Mouse (Mus musculus): ENCODE results near the gene Eno3. TPM values are rescaled to one million over a fixed set of nuclear protein-coding genes. Genes with fewer than 3 reads are reported as not detected.

The Eno3 gene
- total RNA-seq, 2 experiments from 2014 or later, result 5,193 to 5,983 TPM

DNA sequence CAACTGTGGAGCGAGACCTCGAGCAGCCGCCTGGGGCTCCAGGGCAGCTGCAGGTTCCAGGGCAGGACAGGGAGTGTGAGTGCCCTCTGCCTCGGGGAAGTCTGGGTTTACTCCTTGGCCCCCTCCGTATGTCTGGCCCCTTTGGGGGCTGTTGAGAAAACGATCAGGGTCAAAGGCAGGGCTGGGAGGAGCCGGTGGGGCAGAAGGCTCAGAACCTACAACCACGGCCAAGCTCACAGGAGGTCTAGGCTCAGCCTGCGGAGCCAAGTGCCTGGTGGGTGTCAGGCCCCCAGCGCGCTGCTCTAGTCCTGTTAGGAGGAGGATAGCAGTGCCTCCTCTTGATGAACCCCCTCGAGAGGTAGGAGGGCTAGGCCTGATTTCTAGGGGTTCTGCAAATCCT is 24.2 kb downstream of the Eno3 start:
- DNase-seq, result no peak

DNA sequence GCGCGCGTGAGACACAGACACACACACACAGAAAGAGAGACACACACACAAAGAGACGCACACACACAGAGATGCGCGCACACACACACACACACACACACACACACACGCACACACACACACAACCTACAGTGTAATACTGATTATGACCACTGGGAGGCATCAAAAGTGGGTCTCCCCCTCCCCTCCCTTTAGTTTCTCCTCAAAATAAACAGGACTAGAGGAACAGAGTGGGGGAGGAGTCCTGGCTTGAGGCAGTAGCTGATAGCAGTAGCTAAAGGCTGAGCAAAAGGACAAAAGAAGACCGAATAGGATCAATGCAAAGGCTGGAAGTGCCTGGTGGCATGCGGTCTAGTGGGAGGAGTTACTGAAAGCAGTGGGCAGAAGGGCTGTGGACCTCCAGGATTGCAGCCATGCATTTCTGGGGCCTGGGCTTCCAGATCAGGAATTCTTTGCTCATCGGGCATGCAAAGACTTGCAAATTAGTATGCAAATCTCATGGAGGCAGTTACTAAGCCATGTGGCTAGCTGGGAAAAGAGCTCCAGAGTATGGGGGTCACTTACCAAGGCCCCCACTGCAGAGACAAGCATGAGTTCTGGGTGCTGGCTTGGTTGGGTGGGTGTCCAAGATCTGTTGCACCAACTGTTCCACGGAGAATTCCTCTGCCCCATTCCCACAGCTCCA is 25.0 kb downstream of the Eno3 start:
- no peak for DNase-seq

DNA sequence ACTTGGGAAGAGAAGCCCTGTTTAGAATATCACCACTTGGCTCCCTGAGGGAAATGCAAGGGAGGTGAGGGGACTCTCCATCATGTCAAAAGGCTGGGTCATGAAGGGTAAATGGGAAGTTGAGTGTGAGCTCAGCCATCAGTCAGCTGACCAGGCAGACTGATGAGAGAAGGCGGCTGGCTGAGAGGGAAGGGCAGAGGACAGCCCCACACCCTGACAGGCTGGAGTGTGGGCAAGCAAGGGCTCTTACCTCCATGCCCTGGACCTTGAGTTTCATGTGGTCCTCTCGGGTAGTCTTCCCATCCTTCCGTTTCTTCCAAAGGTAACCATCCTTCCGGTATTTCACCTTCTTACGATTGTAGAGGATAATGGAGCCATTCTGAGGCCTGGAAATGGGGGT is 26.6 kb downstream of the Eno3 start:
- no peak for DNase-seq

DNA sequence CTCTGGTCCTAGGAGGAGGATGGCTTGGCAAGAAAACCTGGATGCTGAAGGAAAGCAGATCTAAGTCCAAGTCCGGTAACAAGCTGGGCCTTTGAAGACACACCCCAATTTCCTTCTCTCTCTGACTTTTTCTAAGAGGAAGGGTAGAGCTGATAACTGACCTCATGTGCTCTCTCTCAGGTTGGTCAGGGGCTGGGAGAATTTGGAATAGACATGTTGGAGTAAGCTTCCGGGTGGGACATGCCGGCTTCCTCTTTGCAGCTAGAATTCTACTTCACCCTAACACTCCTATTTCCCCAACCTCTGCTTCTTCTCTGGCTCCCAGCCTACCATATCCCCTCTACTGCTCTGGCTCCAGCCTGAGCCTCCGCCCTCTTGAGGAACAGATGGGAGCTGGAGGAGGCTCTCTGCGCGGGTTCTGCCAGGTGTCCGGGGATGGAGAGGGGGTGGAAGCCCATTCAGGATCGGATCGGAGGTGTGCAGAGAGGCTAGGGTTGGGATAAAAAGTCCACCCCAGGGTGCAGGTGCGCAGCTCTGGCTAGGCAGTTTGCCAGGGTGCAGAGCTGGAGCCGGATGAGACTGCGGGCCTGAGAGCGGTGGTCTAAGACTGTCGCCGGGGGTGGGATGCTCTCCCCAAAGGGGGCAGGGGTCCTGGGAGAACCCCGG is 30.0 kb downstream of the Eno3 start:
- DNase-seq, result peak; percentile 47

DNA sequence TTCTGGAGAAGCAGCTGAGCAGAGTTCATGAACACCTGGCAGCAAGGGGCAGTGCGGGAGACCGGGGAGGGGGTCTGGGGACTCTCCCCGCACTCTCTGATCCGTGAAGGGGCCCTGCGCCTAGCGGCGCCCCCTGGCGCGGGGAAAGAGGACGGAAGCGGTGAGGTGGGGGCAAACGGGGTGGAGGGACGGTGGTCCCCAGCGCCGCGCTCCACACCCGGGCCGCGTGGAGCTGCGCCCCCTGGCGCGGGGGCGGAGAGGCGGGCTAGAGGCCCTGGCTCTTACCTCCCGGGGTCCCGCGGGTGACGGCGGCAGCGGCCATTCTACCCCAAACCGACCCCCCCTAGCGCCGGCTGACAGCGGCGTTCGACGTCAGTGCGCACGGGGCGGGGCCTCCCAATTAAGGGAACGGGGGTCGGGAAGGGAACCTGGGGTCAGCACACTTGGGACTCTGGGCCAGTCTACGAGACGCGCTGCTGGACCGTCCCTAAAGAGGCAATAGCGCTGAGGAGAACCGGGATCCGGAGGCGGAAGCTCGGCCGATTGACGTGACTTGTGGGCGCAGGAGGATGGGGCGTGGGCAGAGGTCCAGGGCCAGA is 30.7 kb downstream of the Eno3 start, which contains the start of gene Camta2:
Gene Camta2 (minus strand): TSS at position 505 of the 599 bp plus-strand sequence.
- peak; percentile 90 for DNase-seq

DNA sequence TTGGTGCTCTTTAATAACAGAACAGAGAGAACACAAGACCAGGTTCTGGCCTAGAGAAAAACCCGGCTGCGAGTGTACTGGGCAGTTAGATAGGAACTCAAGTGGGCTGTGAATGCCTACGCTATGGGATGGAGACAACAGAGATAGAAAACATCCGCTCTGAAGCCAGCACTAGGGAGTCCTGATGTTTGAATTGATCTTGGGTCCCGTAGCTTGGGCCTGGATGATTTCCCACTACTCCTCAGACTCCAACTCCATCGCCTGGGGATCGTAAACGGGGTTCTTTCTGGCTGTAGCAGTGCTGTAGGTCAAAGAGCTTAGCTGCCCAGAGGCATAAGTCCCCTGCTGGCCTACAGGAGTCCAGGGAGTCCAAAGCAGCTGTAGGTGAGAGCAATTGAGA is 31.4 kb downstream of the Eno3 start:
- no peak for DNase-seq

DNA sequence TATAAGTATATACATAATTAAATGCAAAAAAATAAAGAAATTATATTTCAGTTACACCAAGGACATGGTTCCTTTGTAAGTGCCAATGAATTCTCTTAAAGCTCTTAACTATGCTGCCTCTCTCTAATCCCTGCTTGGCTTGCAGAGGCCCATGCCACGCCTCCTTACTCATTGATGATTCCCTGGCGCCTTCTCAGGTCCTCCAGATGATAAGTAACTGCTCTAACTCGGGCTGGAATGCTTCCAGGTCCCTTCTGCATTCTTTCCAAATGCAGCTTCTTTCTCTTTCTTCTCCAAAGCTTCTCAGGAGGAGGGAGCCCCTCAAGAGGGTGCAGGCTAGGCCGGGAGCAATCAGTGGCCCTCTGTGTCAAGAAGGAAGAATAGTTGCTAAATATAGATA is 32.6 kb downstream of the Eno3 start:
- DNase-seq, result no peak

DNA sequence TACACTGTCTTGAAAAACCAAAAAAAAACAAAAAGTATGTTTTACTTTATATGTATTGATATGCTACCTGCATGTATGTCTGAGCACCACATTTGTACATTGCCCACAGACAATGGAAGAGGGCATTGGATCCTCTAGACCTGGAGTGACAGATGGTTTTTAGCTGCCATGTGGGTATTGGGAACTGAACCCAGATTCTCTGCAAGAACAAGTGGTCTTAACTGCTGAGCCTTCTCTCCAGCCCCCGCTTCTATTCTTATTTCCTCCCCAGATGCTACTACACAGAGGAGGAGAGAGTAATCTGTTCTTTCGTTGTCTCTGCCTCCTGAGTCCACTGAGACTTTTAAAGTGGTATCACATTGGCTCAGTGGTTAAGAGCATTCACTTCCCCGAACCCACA is 36.5 kb downstream of the Eno3 start:
- no peak for DNase-seq

DNA sequence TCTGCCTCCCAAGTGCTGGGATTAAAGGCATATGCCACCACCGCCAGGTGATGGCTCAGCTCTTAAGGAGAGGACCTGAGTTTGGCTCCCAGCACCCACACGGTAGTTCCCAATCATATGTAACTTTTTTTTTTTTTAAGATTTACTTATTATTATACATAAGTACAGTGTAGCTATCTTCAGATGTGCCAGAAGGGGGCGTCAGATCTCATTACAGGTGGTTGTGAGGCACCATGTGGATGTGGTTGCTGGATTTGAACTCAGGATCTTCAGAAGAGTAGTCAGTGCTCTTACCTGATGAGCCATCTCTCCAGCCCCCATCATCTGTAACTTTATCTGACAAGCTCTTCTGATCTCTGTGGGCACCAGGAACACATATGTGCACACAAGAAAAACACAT is 40.4 kb downstream of the Eno3 start:
- DNase-seq, result no peak

DNA sequence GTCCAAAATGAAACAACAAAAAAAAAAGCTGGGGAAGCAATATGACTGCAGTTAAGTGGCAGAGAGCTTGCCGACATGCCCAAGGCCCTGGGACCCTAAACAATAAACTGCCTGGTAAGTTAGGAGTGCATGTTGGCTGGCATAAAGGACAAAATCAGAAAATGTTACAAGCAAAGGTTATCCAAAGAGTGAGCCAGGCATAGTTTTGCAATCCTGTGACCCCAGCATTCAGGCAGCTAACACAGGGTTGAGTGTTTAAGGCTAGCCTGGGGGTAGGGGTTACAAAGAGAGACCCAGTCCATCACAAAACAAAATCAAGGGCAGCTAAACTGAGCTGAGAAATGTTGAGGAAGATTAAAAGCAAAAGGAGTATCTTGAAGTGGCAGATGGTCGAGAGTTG is 42.0 kb downstream of the Eno3 start:
- no peak for DNase-seq

DNA sequence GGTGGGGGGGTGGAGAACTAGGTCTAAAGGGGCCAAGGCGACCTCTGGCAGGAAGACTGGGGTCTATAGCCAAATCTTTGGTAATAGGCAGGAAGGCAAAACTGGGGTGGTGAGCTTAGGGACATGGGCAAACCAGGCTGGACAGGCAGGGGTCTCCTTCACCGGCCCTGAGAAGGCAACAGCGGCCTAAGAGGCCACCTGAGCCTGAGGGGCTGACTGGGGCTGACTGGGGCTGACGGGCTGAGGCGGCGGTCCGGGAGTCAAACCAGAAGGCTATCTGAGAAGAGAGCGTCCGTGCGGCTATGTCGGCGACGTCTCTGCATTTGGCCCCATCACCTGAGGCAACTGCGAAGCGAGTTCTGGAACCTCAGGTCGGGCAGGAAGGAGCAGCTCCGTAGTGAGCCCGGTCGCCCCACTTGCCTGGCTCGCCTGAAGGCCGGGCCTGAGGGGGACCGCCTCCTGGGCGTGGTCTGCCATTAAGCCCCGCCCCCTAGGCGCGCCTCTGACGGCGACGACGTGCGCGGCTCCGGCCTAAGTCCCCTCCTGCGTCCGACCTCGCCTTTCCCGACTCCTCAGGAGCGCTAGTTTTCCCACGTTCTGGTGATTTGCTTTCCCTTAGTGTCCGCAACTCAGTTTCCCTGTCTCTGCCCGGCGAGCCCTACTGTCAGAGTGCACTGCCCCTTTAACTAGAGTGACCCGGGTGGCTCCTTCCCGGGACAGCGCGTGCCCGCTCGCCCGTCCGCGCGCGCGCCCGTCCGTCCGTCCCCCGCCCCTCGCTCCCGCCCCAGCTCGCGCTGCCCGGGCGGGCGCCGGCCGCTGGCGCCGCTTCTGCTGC is 42.9 kb downstream of the Eno3 start, which contains the start of the genes Inca1 and Kif1c:
Gene Inca1 (minus strand): TSS at position 434 of the 835 bp plus-strand sequence.
Gene Kif1c (plus strand): TSS at position 827 of the 835 bp plus-strand sequence.
- DNase-seq, result peak; percentile 98

DNA sequence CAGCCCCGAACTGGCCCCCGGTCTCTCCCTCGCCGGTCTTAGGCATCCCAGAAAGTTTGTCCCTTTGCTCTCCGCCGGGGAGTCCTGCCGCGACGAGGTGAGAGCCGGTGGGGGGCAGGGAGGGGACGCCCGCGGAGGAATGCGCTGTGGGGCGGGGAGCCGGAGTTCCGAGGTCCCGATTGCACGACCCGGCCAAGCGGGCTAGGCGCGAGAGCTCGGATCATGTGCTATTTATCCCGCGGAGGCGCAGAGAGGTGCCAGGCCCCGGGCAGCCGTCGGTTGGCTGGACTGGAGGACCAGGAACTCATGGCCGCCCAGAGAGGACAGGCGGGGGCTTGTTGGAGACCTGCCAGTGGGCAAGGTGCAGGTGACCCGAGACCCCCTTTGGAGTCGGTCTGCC is 43.6 kb downstream of the Eno3 start:
- DNase-seq, result peak; percentile 81

DNA sequence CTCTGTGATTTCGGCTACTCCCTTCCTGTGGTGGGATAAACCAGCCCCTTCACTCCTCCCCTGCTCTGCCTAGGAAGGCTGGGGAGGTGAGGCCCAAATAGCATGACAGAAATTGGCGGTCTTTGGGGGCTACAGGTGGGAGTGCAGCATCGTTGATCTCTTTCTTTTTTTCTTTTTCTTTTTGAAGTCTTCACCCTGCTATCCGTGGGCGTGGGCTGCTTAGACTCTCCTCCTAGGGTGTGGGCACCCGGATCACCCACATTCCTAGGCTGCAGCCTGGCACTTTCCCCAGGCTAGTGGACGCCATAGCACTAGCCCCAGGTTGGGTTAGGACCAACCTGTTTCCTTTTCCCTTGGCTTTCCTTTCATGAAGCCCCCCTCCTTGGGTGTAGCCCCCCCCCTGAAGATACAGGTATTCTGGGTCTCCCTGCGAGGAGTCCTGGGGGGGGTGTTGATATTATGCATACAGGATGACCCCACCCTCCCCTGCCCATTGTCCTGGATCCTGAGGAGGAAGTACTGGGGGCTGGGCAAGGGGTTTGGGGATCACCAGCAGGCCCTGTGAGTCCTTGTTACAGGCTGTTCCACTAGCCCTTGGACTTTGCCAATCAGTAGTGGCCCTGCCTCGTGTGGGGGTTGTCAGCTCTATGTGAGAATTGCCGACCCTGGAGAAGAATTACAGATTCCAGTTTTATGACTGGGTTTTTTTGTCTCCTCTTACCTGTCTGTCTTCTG is 44.4 kb downstream of the Eno3 start:
- DNase-seq, result no peak

DNA sequence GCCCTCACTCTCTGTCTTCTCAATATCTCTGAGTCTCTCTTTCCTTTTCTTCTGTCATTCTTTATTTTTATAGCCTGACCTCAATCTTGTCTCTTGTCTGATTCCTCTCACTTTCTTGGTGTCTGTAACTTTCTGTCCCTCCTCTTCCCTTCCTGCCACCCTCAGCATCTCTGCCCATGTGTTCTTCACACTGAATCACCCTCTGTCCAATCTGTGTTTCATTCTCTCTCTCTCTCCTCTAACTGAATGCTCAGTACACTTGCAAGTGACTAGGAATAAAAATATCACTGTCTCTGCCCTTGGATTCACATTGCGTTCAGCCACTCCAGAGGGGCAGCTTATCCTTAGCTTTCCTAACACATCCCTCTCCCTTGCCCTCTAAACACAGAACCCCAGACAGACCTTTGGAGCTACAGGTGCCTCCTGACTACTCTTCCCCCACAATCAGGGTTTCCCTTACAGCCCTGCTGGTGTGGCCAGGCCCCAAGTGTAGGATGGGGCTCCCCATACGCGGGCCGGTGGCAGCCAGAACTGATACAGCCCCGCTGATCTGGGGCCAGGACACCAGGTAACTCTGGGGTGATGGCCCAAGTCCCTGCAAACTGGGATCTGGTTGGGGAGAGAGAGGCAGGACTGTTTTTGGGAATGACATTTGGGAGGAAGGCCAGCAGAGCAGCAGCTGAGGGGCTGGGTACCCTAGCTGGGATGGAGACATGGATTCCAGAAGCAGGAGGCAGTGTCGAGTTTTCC is 45.2 kb downstream of the Eno3 start:
- DNase-seq, result no peak

DNA sequence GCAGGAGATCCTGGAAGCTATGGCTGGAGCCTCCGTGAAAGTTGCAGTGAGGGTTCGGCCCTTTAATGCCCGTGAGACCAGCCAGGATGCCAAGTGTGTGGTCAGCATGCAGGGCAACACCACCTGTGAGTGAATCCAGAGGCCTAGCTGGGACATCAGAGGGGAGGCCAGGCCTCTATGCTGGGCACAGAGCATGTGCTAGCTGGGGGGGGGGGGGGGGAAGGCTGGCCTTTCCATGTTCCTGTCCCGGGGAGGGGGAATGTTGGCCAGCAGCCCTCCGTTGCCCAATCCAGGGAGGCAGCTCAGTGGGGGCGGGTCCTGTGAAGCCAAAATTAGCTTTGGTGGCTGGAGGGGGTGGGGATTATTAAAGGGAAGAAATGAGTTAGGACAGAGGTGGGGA is 45.8 kb downstream of the Eno3 start:
- DNase-seq, result peak; percentile 41

DNA sequence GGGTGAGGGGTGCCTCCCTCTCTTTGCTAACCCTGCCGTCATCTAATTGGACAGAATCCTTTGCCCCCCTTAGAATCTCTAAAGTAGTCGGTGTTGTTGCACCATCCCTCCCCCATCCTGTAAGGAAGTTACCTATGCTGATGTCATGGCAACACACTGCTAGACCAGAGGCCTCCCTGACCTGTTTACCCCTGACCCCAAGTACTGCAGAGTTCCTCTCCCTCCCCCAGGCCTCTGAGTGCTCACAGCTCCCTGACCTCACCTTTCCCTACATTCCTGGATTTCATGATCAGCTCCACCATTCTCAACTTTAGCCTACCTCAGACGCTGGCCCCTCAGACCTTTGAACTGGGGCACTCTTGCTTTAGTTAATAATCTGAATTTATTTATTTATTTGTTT is 49.1 kb downstream of the Eno3 start:
- DNase-seq, result no peak

DNA sequence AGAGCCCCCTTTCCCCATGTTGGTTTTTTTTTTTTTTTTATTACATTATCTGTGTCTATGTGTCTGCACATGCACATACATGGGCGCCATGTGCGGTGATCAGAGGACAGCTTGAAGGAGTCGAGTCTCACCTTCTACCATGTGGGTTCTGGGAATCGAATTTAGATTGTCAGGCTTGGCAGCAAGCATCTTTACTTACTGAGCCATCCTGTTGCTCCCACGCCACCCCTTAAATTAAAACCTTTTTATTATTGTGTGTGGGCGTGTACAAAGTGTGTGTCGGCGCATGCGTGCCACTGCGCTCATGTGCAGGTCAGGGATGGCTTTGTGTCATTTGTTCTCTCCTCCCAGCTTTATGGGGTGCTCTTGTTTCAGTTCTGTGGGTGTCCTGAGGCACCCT is 54.0 kb downstream of the Eno3 start:
- no peak for DNase-seq

Measured in gastrocnemius, postnatal 10 days (tissue).